Mouse (Mus musculus) neural tube, embryonic 14.5 days (tissue): ENCODE data around the gene Btg1. TPM values are rescaled to one million over a fixed set of nuclear protein-coding genes. Genes with fewer than 3 reads are reported as not detected.

Source experiments
- ATAC-seq: fragments of 200-750 bp; cut with Nextera tagmentation; 2 replicates; pipeline ENCODE4 v1.8.0; 2017; ENCODE audit warnings: low read depth, mild to moderate bottlenecking, moderate TSS enrichment, moderate library complexity
- H3K27ac ChIP-seq: fragments of 300-500 bp; sonication (generic); 2 replicates; pipeline ENCODE4 v1.5.1; 2014; ENCODE audit warnings: low read depth, mild to moderate bottlenecking, control low read depth, low read length, moderate library complexity, mixed read lengths
- H3K27me3 ChIP-seq: fragments of 300-500 bp; sonication (generic); 2 replicates; pipeline ENCODE4 v1.6.1; 2014; ENCODE audit warnings: low read length; ENCODE audit not compliant: control insufficient read depth, insufficient read depth
- H3K36me3 ChIP-seq: fragments of 300-500 bp; sonication (generic); 2 replicates; pipeline ENCODE4 v1.6.1; 2014; ENCODE audit warnings: low read length, mixed read lengths; ENCODE audit not compliant: control insufficient read depth, insufficient read depth
- H3K4me1 ChIP-seq: fragments of 300-500 bp; sonication (generic); 2 replicates; pipeline ENCODE4 v1.6.1; 2014; ENCODE audit warnings: low read length; ENCODE audit not compliant: control insufficient read depth, insufficient read depth
- H3K4me2 ChIP-seq: fragments of 300-500 bp; sonication (generic); 2 replicates; pipeline ENCODE4 v1.6.1; 2014; ENCODE audit warnings: mild to moderate bottlenecking, low read depth, low read length, control low read depth
- H3K4me3 ChIP-seq: fragments of 300-500 bp; sonication (generic); 2 replicates; pipeline ENCODE4 v1.5.1; 2014; ENCODE audit warnings: low read depth, low read length, control low read depth, mixed read lengths
- H3K9ac ChIP-seq: fragments of 300-500 bp; sonication (generic); replicated peaks from 2 replicates; pipeline ENCODE4 v1.6.1; 2014; ENCODE audit warnings: low read depth, mild to moderate bottlenecking, control low read depth, low read length, mixed read lengths
- H3K9me3 ChIP-seq: fragments of 300-500 bp; sonication (generic); 2 replicates; pipeline ENCODE4 v1.6.1; 2016; ENCODE audit warnings: low read length; ENCODE audit not compliant: control insufficient read depth
- WGBS: fragments of 180-500 bp; shearing (Covaris S2); extraction: QIAGEN DNeasy Blood & Tissue Kit; methylation state at CpG from one replicate; pipeline ENCODE4 v1.1.7; 2014; 5-methylcytosine and 5-hydroxymethylcytosine counted together
- polyA plus RNA-seq: library from polyadenylated mRNA; unstranded; fragments of >200 nt; fragmentation: Nextera tagmentation; extraction: Ambion mirVana; gene quantifications from 2 replicates; pipeline ENCODE4 v1.2.1, GENCODE M21; 2014

Gene Btg1
- polyA plus RNA-seq, 1 experiment from 2014 or later: 51.1 TPM

DNA sequence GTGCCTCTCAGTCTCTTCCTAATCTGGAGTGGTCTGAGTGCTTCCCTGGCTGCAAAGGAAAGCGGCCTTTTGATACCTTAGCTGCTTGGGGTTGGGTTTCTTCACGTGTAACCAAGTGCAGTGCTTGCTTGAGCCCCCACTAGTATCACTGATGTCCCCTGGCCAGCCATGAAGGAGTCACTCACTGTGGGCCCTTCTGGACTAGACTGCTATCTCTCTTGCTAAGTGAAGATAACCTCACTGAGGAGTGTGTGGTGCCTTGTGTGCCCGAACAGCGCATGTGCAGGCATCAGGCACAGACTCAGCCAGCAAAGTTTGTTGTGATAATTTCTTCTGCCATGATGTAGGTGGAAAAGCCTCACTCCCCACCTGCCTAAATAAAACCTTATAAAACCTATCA lies 8.9 kb downstream of the Btg1 start:
- Histone ChIP-seq H3K9me3 (no peaks in the 10 kb centered on the region), H3K27me3 (no peaks in the 10 kb centered on the region), H3K36me3 (no peaks in the 10 kb centered on the region), H3K9ac (no peak overlapping the region), H3K4me3 (no peak overlapping the region), H3K4me2 (peak overlapping the region; percentile 17; the same call in 1 of the 2 replicates), H3K4me1 (peaks cover 33% of the 10 kb centered on the region), H3K27ac (no peak overlapping the region)
- ATAC-seq: peak; percentile 12; the same call in 1 of the 2 replicates
- WGBS: 77% methylated on average over 4 of the region's 4 CpGs

DNA sequence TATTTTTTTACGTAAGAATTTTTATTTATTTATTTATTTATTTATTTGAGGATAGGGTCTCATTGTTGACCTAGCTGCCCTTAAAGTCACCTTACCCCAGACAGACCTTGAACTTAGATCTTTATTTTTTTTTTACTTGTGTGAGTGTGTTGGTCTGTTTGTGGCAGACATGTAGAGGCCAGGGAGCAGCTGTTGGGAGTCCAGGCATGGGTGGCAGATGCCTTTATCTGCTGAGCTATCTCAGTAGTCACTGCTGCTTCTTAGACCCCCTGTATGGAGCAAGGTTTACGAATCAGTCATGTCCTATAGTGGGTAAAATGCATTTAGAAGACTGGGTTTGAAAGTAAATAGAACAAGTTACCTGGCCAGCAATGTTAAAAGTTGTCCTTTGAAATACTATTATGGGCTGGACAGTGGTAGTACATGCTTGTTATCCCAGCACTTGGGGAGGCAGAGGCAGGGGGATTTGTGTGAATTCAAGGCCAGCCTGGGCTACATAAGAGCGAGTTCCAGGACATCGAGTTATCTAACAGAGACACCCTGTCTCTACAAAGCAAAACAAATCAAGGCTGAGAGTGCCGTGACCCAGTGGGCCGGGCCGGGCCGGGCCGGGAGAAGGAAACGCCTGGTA lies 9.4 kb downstream of the Btg1 start:
- Histone ChIP-seq H3K27me3 (no peaks in the 10 kb centered on the region), H3K4me2 (no peak overlapping the region), H3K9ac (no peak overlapping the region), H3K27ac (no peak overlapping the region), H3K4me1 (peaks cover 33% of the 10 kb centered on the region), H3K9me3 (no peaks in the 10 kb centered on the region), H3K4me3 (no peak overlapping the region), H3K36me3 (no peaks in the 10 kb centered on the region)
- WGBS: 95% methylated on average over 10 of the region's 10 CpGs
- ATAC-seq: no peak

DNA sequence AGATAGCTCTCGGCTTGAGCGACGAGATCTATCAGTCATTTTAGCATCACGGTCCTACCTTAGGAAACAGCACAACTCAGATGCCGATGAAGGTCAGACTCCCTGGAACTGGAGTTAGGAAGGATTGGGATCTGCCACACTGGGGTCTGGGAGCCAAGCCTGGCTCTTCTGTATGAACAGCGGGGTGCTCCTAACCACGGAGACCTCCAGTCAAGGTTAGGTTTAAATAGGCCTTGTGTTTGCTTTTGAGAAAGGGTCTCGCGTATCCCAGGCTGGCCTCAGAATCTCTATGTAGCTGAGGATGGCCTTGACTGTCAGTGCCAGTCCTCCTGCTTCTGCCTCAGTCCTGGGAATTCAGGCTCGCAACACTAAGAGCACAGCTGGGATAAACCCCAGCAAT lies 10.5 kb downstream of the Btg1 start:
- Histone ChIP-seq H3K27me3 (no peaks in the 10 kb centered on the region), H3K36me3 (no peaks in the 10 kb centered on the region), H3K4me3 (no peak overlapping the region), H3K4me1 (peaks cover 24% of the 10 kb centered on the region), H3K9me3 (no peaks in the 10 kb centered on the region), H3K4me2 (no peak overlapping the region), H3K9ac (no peak overlapping the region), H3K27ac (no peak overlapping the region)
- 90% methylated on average over 10 of the region's 10 CpGs for WGBS
- ATAC-seq: no peak

DNA sequence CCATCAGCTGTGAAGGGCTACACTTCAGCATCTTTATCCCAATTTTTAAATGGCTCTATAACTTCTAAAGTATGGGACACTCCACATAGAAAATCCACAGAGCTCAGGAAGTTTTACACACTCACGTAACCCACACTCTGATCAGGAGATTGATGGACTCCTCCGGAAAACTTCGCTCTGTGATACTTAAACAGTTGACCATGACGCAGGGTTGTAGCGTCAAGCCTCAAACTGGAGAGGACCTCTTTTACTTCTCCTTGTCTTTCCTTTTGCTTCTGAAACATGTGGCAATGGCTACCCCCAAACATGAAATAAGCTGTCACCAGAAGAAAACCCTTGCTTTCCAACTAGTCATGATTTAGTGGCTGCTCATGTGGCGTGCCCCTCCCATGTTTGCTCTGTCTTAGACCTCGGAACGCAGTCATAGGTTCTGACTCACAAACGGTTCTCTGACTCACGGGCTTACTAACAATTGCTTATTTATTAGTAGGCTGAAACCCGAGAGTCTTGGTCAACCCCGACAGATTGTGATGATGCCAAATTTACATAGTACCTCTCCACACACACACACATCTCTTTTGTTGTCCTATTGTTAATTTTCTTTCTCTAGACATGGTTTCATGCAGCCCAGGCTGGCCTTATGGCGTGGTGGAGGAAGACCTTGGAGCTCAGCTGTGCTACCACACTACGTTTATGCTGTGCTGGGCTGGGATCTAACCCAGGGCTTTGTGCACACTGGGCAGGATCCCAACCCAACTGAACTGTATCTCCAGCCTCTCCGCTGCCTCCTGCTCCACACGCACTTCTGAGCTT lies 11.5 kb downstream of the Btg1 start:
- Histone ChIP-seq H3K9ac (no peak overlapping the region), H3K4me1 (peaks cover 18% of the 10 kb centered on the region; the same call in 1 of the 2 replicates)

DNA sequence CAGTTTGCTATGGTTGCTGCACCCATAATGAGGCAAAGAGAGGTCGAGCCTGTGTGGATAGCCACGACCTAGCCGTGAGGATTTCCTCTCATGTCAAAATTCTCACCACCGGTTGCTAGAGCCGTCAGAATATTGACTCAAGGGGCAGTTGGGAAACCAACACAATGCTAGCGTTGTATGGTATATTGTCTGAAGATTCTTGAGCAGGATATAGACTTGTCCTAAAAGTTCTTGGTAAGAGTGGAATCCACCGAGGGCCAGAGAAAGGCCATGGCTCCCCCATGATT lies 12.1 kb downstream of the Btg1 start:
- H3K4me3 ChIP-seq: no peak overlapping the region
- H3K4me2 ChIP-seq: no peak overlapping the region
- no peaks in the 10 kb centered on the region for H3K9me3 ChIP-seq
- H3K27ac ChIP-seq: no peak overlapping the region
- peaks cover 13% of the 10 kb centered on the region; the same call in 1 of the 2 replicates for H3K4me1 ChIP-seq
- no peaks in the 10 kb centered on the region for H3K36me3 ChIP-seq
- 90% methylated on average over 7 of the region's 7 CpGs for WGBS
- no peaks in the 10 kb centered on the region for H3K27me3 ChIP-seq
- ATAC-seq: no peak
- H3K9ac ChIP-seq: no peak overlapping the region

More for the DNA sequence above, 11.5 kb downstream of the Btg1 start:
- no peaks in the 10 kb centered on the region for H3K27me3 ChIP-seq
- H3K36me3 ChIP-seq: no peaks in the 10 kb centered on the region
- no peak for ATAC-seq
- no peak overlapping the region for H3K4me2 ChIP-seq
- WGBS: 73% methylated on average over 16 of the region's 16 CpGs
- H3K27ac ChIP-seq: no peak overlapping the region
- H3K9me3 ChIP-seq: no peaks in the 10 kb centered on the region
- no peak overlapping the region for H3K4me3 ChIP-seq

DNA sequence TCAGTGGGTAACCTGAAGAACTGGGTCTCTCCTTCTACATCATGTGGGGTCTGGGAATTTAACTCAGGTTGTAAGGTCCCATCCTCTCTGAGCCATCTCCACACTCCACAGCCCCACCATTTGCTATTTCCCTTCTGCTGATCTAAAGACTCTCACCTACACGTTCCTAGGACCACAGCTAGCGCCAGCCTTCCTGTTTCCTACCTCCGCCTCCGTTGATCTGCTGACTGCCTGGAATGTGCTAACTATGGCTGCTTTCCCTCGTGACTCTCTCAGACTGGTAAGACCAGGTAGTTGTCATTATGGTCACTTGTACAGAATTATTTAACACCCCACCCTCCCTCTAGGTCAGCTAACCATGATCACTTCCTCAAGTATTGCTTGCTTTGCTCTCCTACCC lies 13.3 kb downstream of the Btg1 start:
- Histone ChIP-seq H3K9ac (no peak overlapping the region), H3K27me3 (no peaks in the 10 kb centered on the region), H3K27ac (no peak overlapping the region), H3K4me3 (no peak overlapping the region), H3K4me1 (peaks cover 8% of the 10 kb centered on the region; the same call in 1 of the 2 replicates), H3K9me3 (no peaks in the 10 kb centered on the region), H3K36me3 (no peaks in the 10 kb centered on the region), H3K4me2 (no peak overlapping the region)
- WGBS: 84% methylated on average over 5 of the region's 5 CpGs
- ATAC-seq: no peak

DNA sequence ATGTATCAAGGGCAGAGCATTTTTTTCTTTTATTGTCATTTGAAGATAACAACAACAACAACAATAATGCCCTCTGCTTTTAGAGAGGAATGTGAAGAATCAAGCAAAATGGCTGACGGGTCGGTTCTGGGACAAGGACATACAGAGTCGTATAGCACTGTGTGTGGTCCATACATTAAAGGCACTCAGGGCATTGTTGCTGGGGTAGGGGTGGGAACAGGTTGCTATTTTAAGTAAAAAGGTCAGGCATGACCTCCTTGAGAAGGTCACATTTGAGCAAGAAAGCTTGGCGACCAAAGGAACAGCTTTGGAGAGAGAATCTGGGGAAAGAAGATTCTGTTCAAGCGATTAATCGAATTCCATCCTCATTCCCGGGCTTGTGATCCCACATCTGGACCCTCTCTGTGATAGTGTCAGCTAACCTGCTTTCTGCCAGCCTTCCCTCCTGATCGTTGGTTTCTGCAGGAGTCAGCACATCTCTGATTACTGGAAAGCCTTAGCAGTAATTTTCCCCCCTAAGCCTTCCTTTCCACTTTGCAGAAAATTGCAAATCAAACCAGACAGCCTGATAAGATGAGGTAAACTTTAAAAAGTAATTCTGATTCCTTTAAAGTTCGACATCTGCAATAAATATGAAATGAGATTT lies 14.4 kb downstream of the Btg1 start:
- no peak overlapping the region for H3K4me2 ChIP-seq
- no peak overlapping the region for H3K9ac ChIP-seq
- no peaks in the 10 kb centered on the region for H3K9me3 ChIP-seq
- WGBS: 49% methylated on average over 9 of the region's 9 CpGs
- H3K36me3 ChIP-seq: no peaks in the 10 kb centered on the region
- no peak overlapping the region for H3K4me3 ChIP-seq
- no peaks in the 10 kb centered on the region for H3K27me3 ChIP-seq
- ATAC-seq: no peak
- H3K4me1 ChIP-seq: peaks cover 6% of the 10 kb centered on the region; the same call in 1 of the 2 replicates
- H3K27ac ChIP-seq: no peak overlapping the region

DNA sequence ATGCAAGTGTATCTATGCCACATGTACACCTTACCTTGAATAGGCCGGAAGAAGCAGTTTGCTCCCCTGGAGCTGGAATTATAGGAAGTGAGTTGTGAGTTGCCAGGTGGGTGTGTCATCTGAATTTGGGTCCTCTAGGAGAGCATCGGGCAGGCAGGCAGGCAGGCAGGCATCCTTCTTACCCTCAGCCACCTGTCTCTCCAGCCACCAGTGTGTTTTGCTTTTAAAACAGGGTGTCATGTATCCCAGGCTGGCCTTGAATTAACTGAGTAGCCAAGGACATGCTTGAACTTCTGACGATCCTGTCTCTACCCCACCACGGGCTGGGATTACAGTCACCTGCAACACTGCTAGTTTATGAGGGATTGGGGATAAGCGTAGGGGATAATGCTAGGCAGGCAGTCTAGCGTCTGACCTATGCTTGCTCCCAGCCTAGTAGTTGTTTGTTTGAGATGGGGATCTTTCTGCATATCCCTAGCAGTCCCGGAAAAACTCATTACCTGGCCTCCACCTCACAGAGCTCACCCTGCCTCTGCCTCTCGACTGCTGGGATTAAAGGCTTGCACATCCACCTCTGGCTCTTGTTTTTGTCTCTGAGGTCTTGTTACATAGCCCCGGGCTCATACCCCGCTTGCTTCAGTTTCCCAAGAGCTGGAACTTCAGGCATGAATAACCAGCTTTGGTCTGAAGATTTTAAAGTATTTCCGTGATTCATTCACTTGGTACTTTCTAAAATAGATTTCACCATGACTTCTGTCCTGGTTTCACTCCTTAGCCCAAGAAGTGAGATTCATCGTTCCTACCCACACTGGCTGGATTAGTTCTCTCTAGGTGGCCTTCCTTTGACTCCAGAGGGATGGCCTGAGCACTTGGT lies 15.7 kb downstream of the Btg1 start:
- H3K4me3 ChIP-seq: no peak overlapping the region
- ATAC-seq: no peak
- 85% methylated on average over 12 of the region's 12 CpGs for WGBS

More for the DNA sequence above, 15.7 kb downstream of the Btg1 start:
- Histone ChIP-seq H3K9me3 (no peaks in the 10 kb centered on the region), H3K27me3 (no peaks in the 10 kb centered on the region), H3K27ac (0 out of 2 replicates have a peak overlapping the region, but pooled peaks have one; percentile 12), H3K9ac (no peak overlapping the region), H3K36me3 (no peaks in the 10 kb centered on the region), H3K4me1 (peaks cover 2% of the 10 kb centered on the region; the same call in 1 of the 2 replicates), H3K4me2 (no peak overlapping the region)
